Mouse (Mus musculus) induced T-regulatory cell, adult 2 months (primary cell): ENCODE measurements around the gene Arnt2.
A peak's percentile ranks its signal among the peaks of the same experiment; 100 is the strongest.

Source experiments
- DNase-seq: peaks from one replicate; pipeline ENCODE4 v3.0.0-alpha.2; 2012; ENCODE audit warnings: low read depth

Arnt2 gene

DNA sequence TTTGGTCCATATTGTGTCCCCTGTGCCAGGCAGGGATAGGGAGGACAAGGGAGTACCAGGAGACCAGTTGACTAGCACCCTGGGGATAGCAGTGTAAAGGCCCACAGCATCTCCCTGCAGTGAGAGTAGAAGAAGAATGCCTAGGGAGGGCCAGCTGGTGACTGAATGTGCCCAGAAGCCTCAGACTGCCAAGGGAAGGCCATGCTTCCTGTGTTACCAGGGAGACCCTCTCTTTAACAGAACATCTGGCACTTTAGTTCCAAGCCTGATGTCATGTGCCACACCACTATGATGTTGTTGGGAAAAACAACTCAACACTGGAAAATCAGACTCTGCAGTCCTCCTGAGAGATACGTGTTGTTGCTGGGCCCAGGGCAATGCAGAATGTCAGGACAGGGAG, 12.7 kb downstream of the Arnt2 start:
- DNase-seq: no peak

DNA sequence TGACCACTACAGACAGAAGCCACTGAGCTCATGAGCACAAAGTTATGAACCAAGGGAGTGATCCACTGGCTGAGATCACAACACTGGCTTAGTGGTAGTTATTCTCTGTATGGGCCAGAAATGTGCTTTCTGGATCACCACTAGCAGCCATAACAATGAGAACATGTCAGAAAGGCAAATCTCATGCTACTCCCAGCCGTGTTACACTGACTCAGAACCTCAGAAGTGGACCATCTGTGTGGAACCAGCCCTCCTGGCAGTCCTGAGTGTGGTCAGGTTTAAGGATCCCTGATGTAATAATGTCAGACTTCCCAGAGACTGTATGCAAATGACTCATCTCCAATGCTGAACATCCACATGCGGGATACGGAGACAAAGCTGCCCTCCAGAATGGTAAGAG, 13.4 kb downstream of the Arnt2 start:
- no peak for DNase-seq

- DNase-seq: no peak
These were observed 22.1 kb downstream of the Arnt2 start for GRCm38 (mm10) chr7:84387826-84388225.

DNA sequence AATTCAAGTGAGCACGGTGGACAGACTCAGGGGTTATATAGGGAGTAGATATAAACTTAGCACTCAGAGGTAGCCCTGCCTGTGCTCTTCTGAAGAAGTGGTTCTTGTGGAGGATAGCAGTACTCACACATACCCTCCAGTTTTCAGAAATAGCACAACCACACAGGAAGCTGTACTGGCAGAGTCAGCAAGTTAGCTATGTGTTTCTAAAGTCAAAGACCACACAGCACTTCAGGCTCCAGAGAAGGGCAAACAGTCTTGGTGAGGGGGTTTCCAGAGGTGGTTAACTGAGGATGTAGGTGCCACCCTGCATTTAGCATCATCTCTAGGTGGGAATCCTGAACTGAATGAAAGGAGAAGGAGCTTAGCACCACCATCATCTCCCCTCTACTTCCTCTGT, 23.5 kb downstream of the Arnt2 start:
- peak; percentile 86 for DNase-seq

GRCm38 (mm10) chr7:84384778-84385177, 25.2 kb downstream of the Arnt2 start:
- no peak for DNase-seq

DNA sequence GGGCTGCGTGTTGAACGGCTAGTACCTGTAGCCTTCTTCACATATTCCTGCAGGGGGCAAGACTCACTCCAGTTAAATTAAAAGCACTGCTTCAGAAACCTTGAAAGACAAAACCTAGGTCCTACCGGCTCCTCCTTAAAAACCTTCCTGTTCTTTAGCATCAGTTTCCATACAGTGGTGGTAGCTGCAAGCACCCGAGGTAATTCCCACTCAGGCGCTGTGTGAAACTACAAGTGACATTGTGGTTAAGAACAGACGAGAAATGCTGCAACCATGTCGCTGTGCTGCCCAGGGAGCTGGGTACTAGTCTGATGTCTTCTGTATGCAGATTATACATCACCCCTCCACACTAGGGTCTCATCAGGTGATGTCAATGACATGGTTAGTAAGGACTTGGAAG, 25.9 kb downstream of the Arnt2 start:
- peak; percentile 30 for DNase-seq

DNA sequence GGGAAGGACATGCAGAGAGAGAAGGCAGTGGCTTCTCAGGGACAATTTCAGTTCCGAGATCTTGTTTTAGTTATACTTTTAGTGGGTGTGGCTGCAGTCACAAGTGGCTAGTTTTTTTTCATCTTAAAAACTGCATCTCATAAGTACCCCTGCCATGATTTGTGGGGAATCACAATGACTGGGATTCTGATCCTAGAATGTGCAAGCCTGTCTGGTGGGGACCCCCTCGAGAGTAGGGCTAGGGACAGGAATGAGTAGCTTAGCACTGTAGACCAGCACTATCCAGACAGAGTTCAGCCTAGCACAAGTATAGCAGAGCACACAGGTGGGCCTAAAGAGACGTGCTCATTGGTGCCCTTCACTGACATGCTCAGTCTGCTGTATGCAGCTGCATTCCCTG, 27.6 kb downstream of the Arnt2 start:
- DNase-seq: no peak

GRCm38 (mm10) chr7:84380810-84381209, 29.2 kb downstream of the Arnt2 start:
- DNase-seq: no peak

DNA sequence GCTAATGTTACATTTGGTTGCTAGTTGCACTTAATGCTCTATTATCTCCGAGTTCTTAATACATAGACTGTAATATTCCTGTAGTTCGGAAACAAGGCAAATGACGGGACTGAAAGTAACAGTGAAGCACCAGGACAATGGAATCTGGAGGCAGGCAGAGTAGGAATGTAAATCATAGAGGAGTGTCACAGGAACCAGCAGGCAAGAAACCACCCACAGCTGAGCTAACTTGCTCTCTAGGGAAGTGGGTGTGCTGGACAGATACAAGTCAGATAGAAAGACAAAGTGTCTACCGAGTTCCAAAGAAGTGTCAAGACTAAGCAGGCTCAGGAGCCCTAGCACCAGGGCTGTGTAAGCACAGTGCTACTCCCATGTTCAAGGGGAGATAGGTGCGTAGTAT, 32.6 kb downstream of the Arnt2 start:
- no peak for DNase-seq

DNA sequence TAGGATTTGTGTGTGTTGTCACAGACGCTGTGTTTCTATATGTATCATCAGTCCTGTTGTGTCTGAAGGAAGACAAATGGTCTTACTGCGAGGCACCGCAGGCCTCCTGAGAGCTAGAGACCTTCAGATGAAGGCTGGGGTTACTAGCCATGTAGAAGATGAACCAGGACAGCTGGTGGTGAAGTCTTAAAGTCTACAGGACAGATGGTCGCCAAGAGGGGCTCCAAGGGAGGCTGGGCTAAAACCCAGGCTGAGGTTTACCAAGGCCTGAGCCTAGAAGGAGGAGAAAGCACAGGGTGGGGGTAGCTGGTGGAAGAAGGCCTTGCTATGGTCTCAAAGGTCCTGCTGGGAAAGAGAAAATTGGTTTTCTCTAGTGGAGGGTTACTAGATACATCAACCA, 36.3 kb downstream of the Arnt2 start:
- DNase-seq: no peak

- DNase-seq: no peak
These were observed 37.1 kb downstream of the Arnt2 start for GRCm38 (mm10) chr7:84372871-84373270.

GRCm38 (mm10) chr7:84372280-84372679, 37.7 kb downstream of the Arnt2 start:
- DNase-seq: no peak

GRCm38 (mm10) chr7:84370911-84371592, 38.9 kb downstream of the Arnt2 start:
- peak; percentile 13 for DNase-seq

GRCm38 (mm10) chr7:84366251-84366650, 43.7 kb downstream of the Arnt2 start:
- DNase-seq: no peak

DNA sequence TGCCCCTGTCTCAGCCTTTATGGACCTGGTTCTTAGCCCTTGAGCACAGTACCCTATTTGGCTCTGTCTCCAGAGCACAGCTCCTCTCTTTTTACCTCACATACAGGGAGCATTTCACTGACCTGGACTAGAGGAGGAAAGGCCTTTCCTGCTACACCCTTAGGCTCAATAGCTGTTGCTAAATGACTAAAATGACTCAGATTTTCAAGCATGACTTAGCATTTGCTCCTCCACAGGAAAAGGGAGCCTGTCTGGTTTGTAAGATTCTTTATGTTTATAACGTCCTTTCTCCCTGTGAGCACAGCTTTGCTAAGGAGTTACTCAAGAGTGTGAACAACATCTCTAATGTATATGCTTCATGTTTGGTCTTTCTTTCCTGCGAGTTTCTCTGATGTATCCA, 47.3 kb downstream of the Arnt2 start:
- DNase-seq: no peak

GRCm38 (mm10) chr7:84361086-84361684, 48.8 kb downstream of the Arnt2 start:
- no peak for DNase-seq

DNA sequence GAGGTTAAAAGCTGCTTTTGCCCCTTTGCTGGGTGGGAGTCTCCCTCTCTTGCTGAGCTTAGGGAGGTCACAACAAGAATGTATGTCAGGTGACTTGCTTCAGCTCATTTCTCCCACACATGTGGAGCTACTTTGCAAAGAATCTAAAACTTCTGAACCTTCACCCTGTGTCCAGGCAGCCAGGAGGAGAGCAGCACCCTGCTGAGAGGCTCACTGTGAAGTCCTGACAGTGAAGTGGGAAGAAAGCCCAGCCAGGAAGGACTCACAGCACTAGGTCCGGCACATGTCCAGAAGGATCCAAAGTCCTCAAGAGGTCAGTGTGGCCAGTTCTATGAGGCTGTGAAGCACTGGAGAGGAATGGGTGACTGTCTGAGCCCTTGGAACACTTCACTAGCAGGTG, 51.5 kb downstream of the Arnt2 start:
- DNase-seq: no peak

DNA sequence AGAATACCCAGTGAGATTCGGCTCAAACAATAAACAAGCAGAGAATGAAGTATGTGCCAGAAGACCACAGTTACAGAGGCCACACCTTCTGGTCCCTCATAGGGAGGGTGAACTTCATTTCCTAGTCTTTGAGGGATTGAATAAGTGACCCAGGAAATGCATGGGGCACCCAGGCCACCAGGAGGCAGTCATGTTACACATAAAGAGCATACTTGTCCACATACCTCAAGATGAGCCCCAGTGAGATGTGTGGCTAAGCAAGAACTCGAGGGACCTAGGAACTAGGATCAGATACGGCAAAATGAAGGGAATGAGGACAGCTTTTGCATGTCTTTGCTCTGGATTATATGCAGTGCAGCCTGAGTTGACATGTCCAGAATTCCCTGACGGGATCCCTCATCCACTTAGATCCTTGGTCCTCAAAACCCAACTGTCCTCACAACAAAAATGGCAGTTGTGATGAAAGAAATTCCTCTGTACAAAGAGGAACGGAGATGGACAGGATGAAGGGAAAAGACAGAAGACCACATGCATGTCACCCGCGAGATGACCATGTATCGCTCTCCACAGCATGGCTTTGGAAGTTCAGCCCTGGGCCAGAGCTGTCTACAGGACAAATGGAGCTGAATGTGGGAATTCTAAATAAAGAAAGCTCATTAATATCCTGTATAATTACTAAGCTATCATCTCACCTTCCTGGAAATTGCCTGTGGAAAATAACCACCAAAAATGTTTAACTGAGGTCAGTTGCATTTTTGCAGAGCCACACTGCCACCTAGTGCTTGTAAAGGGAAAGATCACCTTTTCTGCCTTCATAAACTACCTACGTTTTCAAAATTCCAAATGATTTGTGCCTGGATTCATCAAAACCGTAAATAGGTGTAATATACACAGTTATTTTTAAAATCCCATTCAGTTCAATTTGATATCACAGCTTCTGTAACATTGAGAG, 54.1 kb downstream of the Arnt2 start:
- peak; percentile 88 for DNase-seq

DNA sequence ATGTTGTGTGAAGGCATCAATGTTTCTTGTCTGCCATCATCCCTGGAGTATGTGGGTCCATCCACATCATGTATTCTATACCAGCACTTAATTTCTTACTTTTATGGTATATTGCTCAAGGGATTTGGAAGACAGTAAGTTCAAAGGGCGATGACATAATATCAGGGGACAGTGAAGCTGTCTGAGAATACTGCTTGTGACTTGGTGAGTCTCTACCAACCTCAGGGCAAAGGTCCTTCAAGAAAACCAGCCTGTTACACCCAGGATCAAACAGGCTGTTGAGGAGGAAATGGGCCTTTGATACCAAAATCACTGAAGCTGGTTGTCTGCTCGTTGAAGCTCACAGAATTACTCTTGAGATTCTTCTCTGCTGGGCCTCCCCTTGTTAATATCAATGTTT, 55.1 kb downstream of the Arnt2 start:
- no peak for DNase-seq

DNA sequence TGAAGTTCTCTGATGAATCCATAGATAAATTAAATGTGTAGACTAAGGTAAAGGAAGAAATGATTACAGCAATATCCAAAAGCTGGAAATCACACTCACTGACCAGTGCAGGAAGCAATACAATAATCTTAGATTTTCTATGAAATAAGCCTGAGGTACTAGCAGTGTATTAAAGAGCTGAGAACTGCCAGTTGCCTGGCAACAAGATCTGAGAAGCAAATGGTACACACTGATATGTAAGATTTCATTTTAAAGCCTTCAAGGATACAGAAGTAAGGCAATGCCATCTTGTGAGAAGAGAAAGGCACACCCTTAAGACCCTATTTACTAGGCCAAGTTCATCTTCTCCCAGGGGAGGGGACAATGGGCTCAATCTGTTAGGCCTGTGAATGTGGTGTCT, 59.4 kb downstream of the Arnt2 start:
- DNase-seq: no peak

GRCm38 (mm10) chr7:84349976-84350375, 60.0 kb downstream of the Arnt2 start:
- DNase-seq: no peak

GRCm38 (mm10) chr7:84348145-84348911, 61.6 kb downstream of the Arnt2 start:
- DNase-seq: no peak
